Mouse (Mus musculus) cerebellum, adult 18-20 months (tissue): ENCODE measurements around the gene Bcat2.

Experiments used
- DNase-seq, 2 experiments: peaks; one replicate each; pipeline ENCODE4 v3.0.0; 2021

The Bcat2 gene

DNA sequence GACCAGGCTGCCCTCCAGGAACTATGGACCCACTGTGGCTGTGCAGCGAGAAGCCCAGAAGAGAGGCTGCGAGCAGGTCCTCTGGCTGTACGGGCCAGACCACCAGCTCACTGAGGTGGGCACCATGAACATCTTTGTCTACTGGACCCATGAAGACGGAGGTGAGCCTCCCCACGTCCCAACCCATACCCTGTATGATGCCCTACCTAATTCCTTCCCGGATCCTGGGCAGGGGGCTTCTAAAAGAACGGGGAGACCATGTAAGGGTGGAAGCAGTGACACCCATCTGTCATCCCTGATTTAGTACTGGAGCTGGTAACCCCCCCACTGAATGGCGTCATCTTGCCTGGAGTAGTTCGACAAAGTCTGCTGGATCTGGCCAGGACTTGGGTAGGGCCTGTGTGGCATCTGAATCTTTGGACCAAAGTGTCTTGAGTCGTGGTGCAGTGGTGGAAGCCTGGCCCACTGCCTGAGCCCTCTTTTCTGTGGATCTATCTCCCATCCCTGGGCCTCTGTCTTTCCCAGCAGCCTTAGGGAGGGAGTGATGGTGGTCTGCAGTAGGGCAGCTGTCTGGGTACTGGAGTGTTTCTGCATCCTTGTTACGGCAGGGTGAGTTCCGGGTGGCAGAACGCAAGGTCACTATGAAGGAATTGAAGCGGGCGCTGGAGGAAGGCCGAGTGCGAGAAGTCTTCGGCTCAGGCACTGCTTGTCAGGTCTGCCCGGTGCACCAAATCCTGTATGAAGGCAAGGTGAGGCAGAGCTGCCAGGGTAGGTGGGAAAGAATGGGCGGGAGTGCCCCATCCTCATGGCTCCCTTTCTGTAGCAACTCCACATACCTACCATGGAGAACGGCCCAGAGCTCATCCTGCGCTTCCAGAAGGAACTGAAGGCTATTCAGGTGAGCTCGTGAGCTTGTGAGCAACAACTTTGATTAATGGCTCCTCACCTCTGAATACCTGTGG, 18.0 kb downstream of the Bcat2 start:
- DNase-seq = no peak

DNA sequence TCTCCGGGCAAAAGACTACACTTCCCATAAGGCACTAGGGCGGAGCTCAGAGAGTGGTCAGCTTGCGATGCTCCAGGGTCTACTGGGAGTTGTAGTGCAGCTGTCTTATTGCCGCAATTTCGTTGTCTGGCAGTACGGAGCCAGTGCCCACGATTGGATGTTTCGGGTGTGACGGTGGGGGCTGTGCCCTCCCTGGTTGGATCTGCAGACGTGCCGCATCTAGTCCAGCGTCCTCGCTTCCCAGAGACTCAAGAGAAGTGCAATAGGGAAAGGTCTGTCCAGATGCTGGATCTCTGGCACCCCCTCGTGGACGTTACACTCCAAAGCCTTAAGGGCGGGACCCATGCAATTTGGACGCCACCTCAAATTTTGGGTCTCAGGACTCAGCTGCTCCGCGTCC, 19.2 kb downstream of the Bcat2 start:
- peak; percentile 94 to 97 for DNase-seq

DNA sequence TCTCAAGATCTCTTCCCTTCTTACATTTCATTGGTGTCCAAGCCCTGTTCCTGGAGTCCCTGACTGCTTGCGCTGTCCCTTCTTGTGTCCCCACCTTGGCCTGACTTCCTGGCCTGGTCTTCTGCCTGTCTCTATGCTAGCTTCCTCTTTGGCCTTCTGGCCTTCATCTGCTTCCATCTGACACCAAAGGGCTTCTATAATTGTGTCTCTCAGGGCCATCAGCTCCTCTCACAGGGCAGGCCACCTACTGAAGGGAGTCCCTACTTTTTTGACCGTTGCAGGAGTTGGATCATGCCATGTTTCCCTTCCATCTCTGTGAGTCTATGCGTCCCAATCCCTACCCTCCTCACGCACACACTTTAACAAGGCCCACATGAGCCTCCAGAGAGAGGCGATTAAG, 19.9 kb downstream of the Bcat2 start:
- DNase-seq = no peak

DNA sequence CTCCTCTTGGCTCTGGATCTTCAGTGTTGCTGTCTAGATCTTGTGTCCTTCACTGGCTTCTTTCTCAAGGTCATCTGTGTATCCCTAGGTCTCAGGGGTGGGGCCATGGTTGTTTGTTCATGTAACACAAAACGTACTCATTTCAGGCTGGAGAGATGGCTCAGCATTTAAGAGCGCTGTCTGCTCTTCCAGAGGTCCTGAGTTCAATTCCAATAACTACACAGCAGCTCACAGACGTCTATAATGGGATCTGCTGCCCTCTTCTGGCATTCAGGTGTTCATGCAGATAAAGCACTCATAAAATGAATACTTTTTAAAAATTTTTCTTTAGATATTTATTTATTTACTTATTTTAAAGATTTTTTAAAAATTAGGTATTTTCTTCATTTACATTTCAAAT, 20.9 kb downstream of the Bcat2 start:
- DNase-seq = no peak

DNA sequence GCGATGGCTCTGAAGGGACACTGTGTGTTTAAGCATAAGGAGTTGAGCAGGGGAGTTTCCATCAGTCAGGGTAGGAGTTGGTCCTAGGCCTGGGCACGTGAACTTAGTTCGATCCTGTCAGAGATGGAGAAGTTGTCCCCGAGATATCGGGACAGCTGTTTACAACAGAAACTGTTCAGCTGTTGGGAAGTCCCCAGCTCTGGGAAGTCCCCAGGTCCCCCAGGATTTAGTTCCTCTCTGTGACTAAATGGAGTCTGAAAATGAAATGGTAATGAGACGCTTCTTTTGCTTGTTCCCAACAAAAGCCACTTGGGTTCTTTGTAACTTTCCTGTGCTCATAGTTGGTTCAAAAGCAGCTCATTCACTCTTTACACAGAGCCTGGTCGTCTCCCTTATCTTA, 21.9 kb downstream of the Bcat2 start:
- no peak for DNase-seq

DNA sequence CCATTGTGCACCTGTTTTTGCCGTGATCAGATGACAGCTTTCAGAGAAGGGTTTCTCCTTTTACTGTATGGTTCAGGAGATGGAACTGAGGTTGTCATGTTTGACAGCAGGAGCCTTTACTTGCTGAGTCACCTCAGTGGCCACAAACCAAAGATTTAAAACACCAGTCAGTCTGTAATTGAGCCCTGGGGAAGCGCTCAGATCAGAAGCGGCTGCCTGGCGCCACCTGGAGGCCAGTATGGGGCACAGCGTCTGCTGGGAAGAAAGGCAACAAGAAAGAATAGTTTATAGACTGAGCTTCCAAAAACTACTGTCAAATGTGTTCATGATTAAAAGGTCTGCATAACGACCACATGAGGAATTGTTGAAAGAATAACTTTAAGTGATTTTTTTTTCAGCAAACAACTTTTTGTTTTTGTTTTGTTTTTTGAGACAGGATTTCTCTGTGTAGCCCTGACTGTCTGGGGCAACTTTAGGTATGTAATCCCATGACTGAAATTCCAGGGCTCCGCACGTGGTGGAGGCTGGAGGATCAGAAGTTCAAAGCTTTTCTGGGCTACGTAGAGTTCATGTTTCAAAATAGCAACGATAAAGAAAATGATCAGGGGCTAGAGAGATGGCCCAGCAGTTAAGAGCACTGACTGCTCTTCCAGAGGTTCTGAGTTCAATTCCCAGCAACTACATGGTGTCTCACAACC, 23.3 kb downstream of the Bcat2 start:
- DNase-seq = peak; percentile 73 to 87

DNA sequence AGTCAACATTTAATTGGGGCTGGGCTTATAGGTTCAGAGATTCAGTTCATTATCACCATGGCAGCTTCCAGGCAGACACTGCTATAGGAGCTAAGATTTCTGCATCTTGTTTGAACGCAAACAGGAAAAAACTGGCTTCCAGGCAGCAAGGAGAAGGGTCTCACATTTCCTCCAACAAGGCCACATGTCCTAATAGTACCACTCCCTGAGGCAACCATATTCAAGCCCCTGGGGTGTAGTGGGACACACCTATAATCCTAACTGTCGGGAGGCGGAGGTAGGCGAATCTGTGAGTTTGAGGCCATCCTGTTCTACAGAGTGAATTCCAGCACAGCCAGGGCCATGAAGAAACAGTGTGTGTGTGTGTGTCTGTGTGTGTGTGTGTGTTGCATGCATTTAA, 25.2 kb downstream of the Bcat2 start:
- DNase-seq = no peak

DNA sequence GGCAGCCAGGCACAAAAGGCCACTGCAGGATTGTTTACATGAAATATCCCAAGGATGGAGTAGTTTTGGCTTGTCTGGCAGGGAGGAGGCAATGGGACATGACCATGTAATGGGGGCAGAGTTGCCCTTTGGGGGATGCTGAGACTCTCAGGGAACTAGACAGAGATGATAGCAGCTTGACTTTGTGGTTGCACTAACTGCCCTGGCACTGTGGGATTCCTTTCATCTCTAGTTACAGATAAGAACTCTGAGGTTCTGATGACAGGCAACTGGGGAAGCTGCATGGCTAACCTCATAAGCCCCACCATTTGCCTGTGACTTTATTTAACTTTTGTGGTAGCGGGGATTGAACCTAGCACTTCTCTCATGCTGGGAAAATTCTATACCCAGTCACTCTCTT, 26.2 kb downstream of the Bcat2 start:
- no peak for DNase-seq

DNA sequence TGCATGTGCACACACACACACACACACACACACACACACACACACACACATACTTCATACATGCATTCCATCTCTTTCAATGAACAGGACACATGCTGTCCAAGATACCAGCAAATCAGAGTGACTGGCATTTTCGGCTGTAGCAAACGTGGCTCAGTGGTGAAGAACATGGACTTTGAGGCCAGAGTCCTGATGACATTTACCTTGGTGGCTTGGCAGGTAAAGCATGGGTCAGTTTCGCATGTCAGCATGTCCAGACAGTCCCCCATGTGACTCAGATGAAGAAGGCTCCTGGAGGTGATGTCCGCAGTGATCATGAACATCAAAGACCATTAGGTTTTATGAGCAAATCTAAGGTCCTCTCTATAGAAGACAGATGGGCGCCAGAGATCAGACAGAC, 27.1 kb downstream of the Bcat2 start:
- no peak for DNase-seq

DNA sequence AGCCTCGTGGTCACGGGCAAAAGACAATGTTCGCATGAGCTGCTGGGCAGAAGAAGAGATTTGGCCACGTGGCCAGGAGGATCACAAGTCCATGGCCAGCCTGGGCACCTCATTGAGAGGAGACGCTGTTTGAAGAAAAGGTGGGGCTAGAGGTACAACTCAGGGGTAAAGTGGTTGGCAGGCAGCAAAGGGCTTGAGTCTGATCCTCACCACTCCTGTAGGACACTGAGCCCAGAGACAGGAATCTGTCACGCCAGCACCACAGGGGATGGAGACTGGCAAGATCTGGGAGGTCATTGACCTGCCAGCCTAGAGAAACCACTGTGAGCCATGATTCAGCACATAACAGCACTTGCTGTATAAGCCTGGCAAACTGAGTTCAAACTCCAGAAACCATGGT, 27.6 kb downstream of the Bcat2 start:
- no peak for DNase-seq

DNA sequence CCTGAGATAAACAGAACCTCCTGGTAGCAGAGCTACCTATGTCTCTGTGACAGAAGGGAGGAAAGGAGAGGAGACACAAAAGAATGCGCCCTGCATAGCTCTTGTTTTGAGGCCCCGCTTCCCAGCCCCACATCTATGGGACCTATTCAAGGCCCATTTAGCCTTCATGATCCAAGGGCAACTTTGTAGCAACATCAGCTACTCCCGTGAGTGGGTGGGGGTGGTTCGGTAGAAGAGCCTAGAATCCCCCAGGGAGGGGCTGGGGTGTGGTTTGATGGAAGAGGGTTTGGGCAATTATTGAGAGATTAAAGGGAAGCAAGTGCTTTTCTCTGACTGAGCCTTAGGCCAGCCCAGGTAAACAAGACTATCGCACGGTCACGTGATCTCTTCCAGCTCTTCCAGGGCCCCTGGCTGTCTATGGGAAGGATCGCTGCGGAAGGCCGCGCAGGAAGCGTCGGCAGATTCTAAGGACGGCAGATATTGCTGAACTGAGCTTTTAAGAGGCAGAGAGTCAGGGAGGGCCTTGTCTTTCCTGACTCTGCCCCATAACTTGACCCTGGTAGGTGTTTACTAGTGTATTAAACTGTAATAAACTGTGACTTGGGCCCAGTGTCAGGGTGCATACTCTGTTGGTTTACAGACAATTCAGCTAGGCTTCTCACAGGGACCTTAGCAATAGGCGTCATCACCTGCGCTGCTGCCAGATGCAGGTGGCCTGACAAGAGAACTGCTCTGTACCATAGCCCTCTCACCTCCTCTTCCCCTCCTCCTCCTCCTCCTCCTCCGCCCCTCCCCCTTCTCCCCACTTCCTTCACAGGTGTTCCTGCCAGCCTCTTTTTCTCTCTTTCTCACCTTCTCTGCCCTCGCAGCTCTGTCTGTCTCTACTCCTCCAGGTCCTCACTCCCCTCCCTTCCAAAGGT, 29.3 kb downstream of the Bcat2 start:
- no peak for DNase-seq

DNA sequence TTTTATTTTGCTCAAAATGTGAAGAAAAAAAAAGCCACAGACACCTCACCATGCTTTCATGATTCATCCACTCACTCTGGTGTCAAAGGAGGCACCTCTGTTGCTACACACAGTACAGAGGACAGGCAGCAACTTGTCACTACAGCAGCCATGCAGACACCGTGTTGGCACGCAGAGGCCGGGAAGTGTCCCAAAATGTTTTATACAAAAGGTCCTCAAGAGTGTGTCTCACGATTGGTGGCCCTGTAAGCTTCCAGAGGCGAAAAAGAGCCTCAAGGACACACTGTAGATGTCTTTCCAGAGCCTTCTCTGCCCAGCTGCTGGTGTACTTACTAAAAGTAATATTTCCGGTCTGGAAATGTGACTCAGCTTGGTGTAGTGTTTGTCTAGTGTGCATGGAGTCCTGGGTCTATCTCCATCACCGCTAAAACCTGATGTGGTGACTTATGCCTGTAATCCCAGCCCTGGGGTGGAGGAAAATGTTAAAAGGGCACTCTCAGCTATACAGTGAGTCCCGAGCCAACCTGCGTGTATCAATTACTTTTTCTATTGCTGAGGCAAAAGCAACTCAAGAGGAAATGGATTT, 35.8 kb downstream of the Bcat2 start:
- DNase-seq = no peak

DNA sequence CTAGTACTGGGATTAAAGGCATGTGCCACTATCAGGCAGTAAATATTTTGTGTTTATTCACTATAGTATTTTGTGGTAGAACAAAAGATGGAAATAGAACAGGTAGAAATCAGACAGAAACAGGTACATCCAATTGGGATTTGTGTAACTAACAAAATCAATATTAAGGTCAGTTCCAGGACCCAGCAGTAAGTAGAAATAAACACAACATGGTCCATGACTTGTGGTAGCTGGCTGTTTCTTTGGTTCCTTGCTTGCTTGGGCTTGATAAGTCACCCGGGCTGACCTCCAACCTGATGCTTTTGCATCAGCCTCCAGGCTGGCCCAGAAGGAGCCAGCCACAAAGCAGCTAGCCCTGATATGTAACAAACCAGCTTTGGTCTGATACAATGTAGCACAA, 39.6 kb downstream of the Bcat2 start:
- DNase-seq = no peak

DNA sequence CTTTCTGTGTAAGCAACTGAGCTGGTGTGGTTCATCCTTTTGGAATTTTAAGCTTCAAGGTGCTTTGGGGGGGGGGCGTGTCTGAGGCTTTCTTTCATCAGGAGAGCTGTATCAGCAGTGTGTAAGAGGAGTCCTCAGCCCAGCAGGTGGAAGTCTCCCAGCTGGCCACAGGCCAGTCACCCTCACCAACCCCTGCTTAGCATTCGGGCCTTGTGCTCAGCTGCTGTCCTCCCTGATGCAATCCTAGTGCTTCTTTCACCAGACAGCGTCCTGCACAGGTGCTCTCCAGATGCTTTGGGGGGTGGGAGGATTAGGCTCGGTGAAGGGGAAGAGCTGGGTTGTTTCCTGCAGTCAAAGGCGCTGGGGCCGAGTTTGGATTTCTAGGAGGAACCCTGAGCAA, 46.3 kb downstream of the Bcat2 start:
- DNase-seq = no peak

DNA sequence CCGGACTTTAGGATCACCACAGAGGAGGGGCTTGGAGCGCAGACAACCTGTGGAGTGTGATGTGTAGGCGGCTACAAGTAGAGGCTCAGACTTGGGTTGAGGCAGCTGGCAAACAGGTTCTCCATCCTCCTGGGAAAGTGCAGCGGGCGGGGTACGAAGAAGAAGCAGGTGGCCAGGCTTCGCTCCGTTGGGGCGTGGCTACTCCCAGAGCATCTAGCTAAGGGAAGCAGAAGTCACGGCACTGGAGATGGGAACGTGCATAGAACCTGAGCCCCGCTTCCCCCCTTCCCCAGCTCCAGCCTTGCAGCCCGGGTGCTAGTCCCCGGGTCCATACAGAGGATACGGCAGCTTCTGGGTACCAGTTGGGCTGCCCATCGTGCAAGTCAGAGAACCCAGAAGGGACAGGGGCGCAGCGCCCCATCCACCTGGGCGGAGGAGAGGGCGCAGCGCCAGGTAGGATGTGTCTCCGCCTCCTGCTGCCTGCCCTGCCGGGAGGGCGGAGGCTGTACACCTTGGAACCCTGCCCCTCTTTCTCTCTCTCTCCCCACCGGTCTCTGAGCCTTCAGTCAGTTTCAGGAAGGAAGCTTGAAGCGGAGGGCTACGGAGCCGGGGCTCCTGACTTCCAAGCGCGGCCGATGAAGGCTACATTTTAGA, 47.2 kb downstream of the Bcat2 start, which contains the start of gene Fut1:
Gene Fut1 (plus strand): TSS at position 248 of the 654 bp plus-strand sequence.
- DNase-seq = peak; percentile 38 to 42

DNA sequence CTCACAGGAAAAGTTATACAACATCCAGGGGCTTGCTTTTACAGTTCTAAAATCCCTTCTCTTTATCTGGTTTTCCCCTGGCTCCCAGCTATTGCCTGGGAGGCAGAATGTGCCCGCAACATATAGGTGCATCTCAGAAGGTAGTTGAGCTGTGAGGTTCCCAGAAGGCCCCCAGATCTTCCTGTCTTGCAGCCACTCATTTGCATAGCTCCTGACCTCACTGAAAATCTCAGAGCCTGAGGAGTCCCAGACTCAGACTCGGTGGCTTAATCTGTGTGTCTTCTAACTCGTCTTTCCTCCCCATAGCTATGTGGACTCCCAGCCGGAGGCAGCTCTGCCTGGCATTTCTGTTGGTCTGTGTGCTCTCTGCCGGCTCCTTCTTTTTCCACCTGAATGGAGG, 48.4 kb downstream of the Bcat2 start:
- no peak for DNase-seq

DNA sequence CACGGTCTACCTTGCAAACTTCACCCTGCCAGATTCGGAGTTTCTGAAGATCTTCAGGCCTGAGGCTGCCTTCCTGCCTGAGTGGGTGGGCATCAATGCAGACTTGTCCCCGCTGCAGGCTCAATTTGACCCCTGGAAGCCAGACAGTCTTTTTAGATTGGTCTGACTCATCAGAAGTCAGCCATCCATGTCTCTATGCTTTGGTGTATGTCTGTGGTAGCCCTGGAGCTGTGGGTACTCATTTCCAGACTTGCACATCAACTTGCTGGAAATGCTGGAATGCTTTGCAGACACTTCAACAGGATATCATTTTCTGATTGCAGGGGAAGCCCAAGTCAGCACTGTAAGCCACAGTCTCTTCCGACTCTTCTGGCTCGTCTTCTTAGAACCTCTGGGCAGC, 49.6 kb downstream of the Bcat2 start:
- DNase-seq = no peak

DNA sequence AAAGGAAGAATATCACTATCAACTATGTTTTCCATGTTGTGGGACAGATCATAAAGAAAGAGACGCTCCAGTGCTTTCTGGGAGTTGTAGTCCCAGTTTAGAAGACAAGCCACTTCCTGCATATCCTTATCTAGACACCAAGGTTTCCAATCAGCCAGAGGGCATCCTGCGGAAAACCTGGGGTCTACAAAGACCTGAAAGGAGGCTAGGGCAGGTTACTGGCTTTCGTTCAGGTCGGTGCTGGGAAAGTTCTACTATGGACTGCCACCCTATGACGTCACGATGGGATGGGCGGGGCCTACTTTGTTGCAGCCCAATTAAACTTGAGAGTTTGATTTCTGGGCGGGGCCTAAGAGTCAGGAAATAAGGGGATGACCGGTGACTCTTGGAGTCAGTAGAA, 51.5 kb downstream of the Bcat2 start, which contains the start of gene Izumo1:
Gene Izumo1 (plus strand): TSS at position 369 of the 400 bp plus-strand sequence.
- DNase-seq = no peak

DNA sequence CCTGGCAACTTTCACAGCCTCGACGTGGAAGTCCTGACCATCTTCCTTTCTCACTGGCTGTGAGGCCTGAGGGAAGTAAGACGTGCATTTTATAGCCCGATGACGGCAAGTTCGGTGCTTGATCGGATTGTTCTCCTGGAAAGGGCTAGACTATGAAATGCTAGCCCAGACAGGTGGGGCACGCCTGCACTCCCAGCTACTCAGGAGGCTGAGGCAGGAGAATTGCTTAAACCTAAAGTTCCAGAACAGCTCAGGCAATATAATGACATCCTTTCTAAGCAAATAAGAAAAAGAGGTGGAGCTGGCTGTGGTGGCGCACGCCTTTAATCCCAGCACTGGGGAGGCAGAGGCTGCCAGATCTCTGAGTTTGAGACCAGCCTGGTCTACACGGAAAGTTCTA, 53.6 kb downstream of the Bcat2 start:
- DNase-seq = no peak

DNA sequence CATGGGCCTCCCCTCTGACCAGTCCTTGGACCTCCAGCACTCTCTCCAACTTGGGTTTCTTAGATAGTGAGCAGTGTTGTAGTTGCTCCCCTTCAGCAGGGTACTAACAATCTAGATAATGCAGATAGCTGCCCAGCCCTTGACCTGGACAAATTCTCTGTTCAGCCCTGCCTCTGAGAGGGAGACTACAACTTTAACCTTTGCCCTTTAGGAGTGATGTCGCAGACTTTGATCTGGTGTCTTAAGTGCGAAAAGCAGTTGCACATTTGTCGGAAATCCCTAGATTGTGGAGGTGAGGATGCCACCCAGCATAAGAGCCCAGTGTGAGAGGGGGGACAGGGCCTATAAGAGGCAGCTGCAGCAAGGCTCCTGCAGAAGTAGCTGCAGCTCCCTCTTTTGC, 54.8 kb downstream of the Bcat2 start:
- no peak for DNase-seq

DNA sequence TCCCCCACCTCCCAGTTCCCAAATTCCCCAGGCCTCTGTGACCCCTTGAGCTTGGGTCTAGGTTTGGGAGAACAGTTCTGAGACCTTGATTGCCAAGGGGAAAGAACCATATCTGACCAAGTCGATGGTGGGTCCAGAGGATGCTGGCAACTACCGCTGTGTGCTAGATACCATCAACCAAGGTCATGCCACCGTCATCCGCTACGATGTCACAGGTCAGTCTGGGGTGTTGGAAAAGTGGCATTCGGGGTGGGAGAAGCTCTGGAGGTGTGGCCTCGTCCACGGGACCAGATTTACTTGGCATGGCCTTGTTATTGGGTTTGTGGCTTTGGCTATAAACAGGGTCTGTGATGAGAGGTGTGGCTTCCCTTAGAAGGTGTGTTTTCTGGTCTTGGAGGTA, 55.5 kb downstream of the Bcat2 start:
- no peak for DNase-seq

DNA sequence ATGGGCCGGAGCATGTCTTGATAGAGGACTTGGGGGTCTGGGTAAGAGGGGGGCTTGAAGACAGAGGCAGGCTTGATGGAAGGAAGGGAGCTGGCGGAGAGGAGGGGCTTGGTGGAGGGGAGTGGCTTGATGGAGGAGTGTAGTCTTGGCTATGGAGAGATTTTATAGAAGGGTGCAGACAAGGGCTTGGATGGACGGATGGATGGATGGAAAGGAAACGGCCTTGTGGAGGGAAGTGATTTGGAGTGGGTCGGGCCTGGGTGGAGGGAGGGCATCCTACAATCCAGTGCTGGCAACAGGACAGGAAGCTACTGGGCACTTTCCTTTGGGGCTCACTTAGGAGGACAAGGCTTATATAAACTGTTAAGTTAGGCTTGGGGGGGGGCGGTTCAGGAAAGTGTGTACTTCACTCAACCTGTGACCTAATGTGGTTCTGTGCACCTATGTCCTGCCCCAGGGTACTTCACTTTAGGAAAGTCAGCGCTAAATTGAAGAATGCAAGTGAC, 56.7 kb downstream of the Bcat2 start:
- no peak for DNase-seq
